Mouse (Mus musculus) olfactory bulb, adult 2 months (tissue): ENCODE data around the gene Lgr5.

Experiments
- CTCF ChIP-seq: fragments of 200-500 bp; IDR thresholded peaks from 2 replicates; pipeline ENCODE4 v1.5.1; 2012; ENCODE audit warnings: low read depth, mild to moderate bottlenecking, low read length, moderate library complexity; ENCODE audit not compliant: insufficient read depth
- POLR2A ChIP-seq: fragments of 200-500 bp; IDR thresholded peaks from 2 replicates; pipeline ENCODE4 v1.6.1; 2012; ENCODE audit warnings: mild to moderate bottlenecking, low read depth, low read length, moderate library complexity; ENCODE audit not compliant: insufficient read depth

DNA sequence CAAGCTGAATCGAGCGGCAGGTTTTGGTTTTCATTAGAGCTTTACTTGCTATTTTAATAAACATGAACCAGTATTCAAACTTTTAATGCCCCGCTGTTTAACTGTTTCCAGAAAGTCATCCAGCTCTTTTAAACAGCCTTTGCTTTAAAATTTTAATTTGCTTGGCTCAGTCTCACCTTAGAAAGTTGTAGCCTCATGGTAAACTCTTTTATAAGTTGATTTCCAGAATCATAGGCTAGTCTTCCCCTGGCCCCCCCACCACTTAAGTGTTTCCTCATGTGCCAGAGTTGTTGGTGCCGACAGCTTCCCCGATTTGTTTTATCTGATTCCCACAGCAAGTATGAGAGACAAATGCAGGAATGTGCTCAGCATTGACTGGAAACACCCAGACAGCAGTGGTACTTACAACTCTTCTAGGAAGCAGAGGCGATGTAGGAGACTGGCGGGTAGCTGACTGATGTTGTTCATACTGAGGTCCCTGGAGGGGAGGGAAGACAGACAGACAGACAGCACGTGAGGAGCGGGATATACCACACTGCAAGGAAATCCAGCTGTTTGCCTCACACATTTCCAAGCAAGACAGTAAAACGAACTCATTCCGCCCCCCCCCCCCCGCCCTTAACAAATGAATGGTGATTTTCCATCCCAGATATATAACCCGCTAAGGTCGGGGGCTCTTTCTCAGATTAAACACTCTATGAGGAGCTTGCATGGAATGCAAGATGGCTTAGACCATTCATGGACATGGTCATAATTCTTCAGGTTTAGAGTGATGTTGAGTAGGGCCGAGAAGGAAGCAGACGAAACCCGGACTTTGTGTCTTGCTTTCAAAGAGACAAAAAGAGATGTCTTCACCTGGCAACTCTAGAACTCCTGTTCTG, 67.1 kb downstream of the Lgr5 start:
- no peak for TF ChIP-seq POLR2A
- no peak for TF ChIP-seq CTCF
